Mouse (Mus musculus) c-Kit-positive CD71-negative TER-119-negative erythroid progenitor cells, embryonic 14.5 days (primary cell): ENCODE measurements around the gene Eaf2.

Experiments
- DNase-seq: peaks from one replicate; pipeline ENCODE4 v3.0.0-alpha.2; 2013; ENCODE audit warnings: low read depth

Gene Eaf2

DNA sequence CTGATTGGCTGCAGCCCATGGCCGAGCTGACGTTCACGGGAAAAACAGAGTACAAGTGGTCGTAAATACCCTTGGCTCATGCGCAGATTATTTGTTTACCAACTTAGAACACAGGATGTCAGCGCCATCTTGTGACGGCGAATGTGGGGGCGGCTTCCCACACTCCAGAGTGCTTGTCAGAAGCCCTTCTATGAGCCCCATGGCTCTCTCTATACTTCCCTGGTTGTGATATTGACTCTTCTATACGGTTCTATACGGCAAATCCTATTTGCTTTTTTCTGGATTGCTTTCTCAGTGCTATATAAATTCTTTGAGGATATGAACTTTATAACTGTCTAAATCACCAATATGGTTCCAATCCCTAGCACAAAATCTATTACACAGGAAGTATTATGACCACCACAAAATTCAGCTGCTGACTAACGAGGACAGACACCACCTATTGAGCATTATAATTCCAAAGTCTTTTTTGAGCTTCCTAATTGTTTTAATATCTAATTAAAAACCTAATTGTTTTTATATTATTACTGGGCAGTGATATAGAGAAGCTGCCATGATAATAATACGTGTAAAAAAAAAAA, 104.5 kb downstream of the Eaf2 start:
- DNase-seq = no peak

DNA sequence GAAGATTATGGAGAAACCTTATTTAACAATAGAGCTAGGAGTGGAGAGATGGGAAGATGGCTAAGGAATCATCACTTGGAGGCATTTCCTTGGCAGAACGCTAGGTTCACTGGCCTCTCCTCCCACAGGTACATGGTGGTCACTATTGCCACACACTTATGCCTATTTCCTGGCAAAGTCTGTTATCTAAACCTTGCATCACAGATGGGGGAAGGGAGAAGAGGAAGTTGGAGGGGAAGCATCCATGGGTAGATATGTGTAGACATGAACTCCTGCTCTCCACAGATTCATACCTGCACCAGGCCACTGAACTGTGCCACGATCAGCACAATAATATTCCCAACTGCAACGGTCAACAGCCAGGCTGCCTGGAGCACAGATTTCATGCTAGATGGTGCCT, 122.8 kb downstream of the Eaf2 start:
- DNase-seq = no peak

DNA sequence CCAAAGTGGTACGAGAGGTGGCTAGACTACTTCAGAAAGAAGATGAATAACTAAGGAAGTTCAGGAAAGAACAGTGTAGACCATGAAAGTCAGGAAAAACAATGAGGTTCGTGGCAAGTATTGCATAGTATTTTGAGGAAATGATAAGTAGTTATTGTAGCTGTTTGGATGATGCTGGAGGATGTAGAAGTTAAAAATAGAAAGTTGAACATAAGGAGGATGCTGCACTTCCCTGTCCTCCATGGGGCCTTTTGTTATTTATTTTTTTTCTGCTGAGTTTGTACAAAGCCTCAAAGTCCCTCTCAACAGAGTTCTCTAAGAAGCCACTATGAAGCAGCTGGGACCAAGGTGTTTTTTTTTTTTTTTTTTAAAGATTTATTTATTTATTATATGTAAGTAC, 127.0 kb downstream of the Eaf2 start:
- DNase-seq = no peak

GRCm38 (mm10) chr16:36747068-36747467, 127.7 kb downstream of the Eaf2 start:
- no peak for DNase-seq

DNA sequence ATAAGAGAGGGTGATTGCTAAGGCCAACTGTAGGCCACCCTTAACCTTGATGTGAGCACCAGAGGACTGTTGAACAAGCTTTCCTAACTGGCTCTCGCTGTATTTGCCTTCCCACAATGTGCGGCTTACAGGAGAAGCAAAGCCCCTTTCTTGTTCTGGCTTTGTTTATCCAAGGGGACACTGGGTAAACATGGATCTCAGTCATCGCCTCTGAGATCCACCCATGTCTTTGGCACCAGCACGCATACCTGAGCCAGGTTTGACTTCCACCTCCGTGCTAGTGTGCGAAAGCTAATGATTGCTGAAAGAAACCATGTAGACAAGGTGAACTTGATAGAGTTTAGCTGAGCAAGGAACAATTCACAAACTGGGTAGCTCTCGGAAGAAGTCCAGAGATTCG, 131.2 kb downstream of the Eaf2 start:
- DNase-seq = no peak
